Mouse (Mus musculus): Measurements from ENCODE around the gene Ube2o. TPM values are rescaled to one million over a fixed set of nuclear protein-coding genes. Genes with fewer than 3 reads are reported as not detected.

Gene Ube2o
- polyA plus RNA-seq, 1 experiment from 2014 or later = 17.2 TPM

GRCm38 (mm10) chr11:116619156-116619555, 37.9 kb upstream of the Ube2o start:
- peaks cover 8% of the 10 kb centered on the region; the same call in 1 of the 2 replicates for H3K27me3 ChIP-seq (ENCODE audit: control insufficient read depth, insufficient read depth, low read length)

GRCm38 (mm10) chr11:116618666-116619065, 37.4 kb upstream of the Ube2o start:
- Histone ChIP-seq H3K4me1 (ENCODE audit: control insufficient read depth, insufficient read depth, low read length) (peaks cover under 1% of the 10 kb centered on the region; the same call in 1 of the 2 replicates), H3K4me2 (ENCODE audit: low read depth, low read length) (no peak overlapping the region), H3K9ac (replicated peaks; ENCODE audit: low read length) (no peak overlapping the region), H3K27me3 (ENCODE audit: control insufficient read depth, insufficient read depth, low read length) (peaks cover 5% of the 10 kb centered on the region; the same call in 1 of the 2 replicates), H3K4me3 (ENCODE audit: low read depth, low read length) (no peak overlapping the region), H3K9me3 (replicated peaks; ENCODE audit: control insufficient read depth, low read length) (no peaks in the 10 kb centered on the region), H3K27ac (replicated peaks; ENCODE audit: low read depth, low read length) (no peak overlapping the region), H3K36me3 (replicated peaks; ENCODE audit: control insufficient read depth, insufficient read depth, low read depth, low read length) (no peaks in the 10 kb centered on the region)
- ATAC-seq (replicated peaks; ENCODE audit: insufficient number of reproducible peaks, low FRiP score, low TSS enrichment, low read depth) = no peak
- WGBS = 88% methylated on average over 7 of the region's 7 CpGs
- no peak for DNase-seq (ENCODE audit: low spot score)

More at GRCm38 (mm10) chr11:116619156-116619555, 37.9 kb upstream of the Ube2o start:
- no peak overlapping the region for H3K4me2 ChIP-seq (ENCODE audit: low read depth, low read length)
- no peaks in the 10 kb centered on the region for H3K36me3 ChIP-seq (replicated peaks; ENCODE audit: control insufficient read depth, insufficient read depth, low read depth, low read length)
- no peak overlapping the region for H3K27ac ChIP-seq (replicated peaks; ENCODE audit: low read depth, low read length)
- no peak for DNase-seq (ENCODE audit: low spot score)
- no peak for ATAC-seq (replicated peaks; ENCODE audit: insufficient number of reproducible peaks, low FRiP score, low TSS enrichment, low read depth)
- 88% methylated on average over 7 of the region's 7 CpGs for WGBS
- H3K9me3 ChIP-seq (replicated peaks; ENCODE audit: control insufficient read depth, low read length) = no peaks in the 10 kb centered on the region
- H3K4me3 ChIP-seq (ENCODE audit: low read depth, low read length) = no peak overlapping the region
- no peak overlapping the region for H3K9ac ChIP-seq (replicated peaks; ENCODE audit: low read length)
- H3K4me1 ChIP-seq (ENCODE audit: control insufficient read depth, insufficient read depth, low read length) = peaks cover 3% of the 10 kb centered on the region; the same call in 1 of the 2 replicates

DNA sequence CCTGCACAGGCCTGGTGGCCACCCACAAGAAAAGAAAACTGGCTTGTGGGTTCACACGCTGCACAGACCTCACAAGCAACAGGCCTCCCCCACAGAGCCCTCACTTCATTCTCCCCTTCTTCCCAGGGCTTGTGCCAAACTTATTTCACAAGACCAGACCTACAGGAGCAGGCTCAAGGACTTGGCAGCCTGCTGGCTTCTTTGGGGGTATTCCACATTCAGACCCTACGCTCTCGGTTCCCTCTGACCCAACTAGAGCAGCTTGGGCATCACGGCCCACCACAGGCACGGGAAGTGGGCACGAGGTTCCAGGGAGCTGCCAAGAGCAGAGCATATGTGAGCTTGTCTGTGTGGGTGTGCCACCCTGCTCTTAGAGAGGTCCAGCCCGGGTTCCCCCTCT, 36.4 kb upstream of the Ube2o start:
- H3K4me2 ChIP-seq (ENCODE audit: low read depth, low read length) = no peak overlapping the region
- ATAC-seq (replicated peaks; ENCODE audit: insufficient number of reproducible peaks, low FRiP score, low TSS enrichment, low read depth) = no peak
- no peak overlapping the region for H3K9ac ChIP-seq (replicated peaks; ENCODE audit: low read length)
- no peak overlapping the region for H3K27ac ChIP-seq (replicated peaks; ENCODE audit: low read depth, low read length)
- no peaks in the 10 kb centered on the region for H3K4me1 ChIP-seq (ENCODE audit: control insufficient read depth, insufficient read depth, low read length)
- no peaks in the 10 kb centered on the region for H3K27me3 ChIP-seq (ENCODE audit: control insufficient read depth, insufficient read depth, low read length)
- H3K36me3 ChIP-seq (replicated peaks; ENCODE audit: control insufficient read depth, insufficient read depth, low read depth, low read length) = no peaks in the 10 kb centered on the region
- no peaks in the 10 kb centered on the region for H3K9me3 ChIP-seq (replicated peaks; ENCODE audit: control insufficient read depth, low read length)
- no peak for DNase-seq (ENCODE audit: low spot score)
- no peak overlapping the region for H3K4me3 ChIP-seq (ENCODE audit: low read depth, low read length)
- WGBS = 94% methylated on average over 7 of the region's 7 CpGs

DNA sequence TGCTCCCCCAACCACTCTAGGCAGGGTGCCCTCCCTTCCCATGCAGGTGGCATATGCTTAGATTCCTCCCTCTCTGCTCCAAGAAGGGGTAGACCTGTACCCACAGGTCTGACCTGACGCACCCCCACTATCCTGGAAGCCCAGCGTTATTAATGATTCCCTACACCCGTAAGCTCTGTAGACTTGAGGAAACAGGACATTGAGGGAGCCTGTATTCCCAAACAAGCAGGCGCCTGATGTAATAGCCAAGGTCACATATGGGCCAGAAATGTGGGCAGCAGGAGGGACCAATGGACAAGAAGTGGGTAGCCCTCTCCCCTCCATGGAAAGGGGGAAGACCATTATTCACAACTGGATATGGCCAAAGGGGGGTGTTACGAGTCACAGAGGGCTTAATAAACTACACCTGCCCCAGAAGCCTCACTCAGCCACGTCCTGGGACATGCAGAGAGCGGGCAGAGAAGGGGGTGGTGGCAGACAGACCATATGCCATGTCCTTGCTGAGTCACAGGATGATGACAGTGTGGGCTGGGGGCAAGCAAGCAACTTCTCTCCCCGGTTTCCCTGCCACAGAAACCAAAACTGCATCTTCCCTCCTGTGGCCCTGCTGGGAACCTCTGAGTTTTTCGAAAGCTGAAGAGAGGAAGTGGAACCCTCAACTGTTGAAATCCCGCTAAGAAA, 35.3 kb upstream of the Ube2o start:
- Histone ChIP-seq H3K27ac (replicated peaks; ENCODE audit: low read depth, low read length) (no peak overlapping the region), H3K4me3 (ENCODE audit: low read depth, low read length) (no peak overlapping the region)

DNA sequence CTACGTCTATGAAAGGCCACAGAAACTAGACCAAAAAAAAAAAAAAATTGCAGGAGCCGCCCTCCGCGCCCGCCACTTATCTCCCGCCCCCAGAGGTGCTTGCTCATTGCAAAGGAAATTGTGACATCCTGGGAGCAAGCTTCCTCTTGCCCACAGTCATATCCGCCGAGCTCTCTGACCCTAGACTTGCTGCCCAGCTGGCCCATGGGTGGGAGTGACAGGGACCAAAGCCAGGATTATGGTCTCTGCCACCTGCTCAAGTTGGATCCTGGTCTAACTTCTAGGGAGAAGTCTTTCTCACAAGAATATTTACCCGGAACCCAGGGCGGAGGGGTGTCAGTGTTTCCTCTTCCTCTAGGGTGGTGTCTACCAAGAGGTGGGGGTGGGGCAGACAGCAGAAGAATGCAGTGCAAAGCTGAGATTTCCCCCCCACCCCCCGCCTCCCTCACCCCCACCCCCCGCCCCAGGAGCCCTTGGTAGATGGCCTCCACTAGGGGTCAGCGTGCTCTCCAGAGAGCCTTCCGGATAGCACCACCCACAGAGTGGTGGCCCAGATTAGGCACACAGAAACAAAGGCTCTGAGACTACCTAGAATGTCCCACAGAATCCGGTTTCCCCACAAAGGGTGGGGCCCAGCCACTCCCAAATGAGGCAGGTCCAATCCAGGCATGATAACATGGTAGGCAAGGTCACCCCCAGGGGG, 34.6 kb upstream of the Ube2o start:
- no peaks in the 10 kb centered on the region for H3K4me1 ChIP-seq (ENCODE audit: control insufficient read depth, insufficient read depth, low read length)
- no peak overlapping the region for H3K4me3 ChIP-seq (ENCODE audit: low read depth, low read length)
- ATAC-seq (replicated peaks; ENCODE audit: insufficient number of reproducible peaks, low FRiP score, low TSS enrichment, low read depth) (no peak), DNase-seq (ENCODE audit: low spot score) (peak; percentile 23)
- H3K27ac ChIP-seq (replicated peaks; ENCODE audit: low read depth, low read length) = no peak overlapping the region
- H3K9me3 ChIP-seq (replicated peaks; ENCODE audit: control insufficient read depth, low read length) = no peaks in the 10 kb centered on the region
- no peaks in the 10 kb centered on the region for H3K36me3 ChIP-seq (replicated peaks; ENCODE audit: control insufficient read depth, insufficient read depth, low read depth, low read length)
- no peak overlapping the region for H3K9ac ChIP-seq (replicated peaks; ENCODE audit: low read length)
- no peak overlapping the region for H3K4me2 ChIP-seq (ENCODE audit: low read depth, low read length)
- 59% methylated on average over 13 of the region's 15 CpGs for WGBS
- H3K27me3 ChIP-seq (ENCODE audit: control insufficient read depth, insufficient read depth, low read length) = no peaks in the 10 kb centered on the region

More for the DNA sequence above, 35.3 kb upstream of the Ube2o start:
- no peak for ATAC-seq (replicated peaks; ENCODE audit: insufficient number of reproducible peaks, low FRiP score, low TSS enrichment, low read depth)
- Histone ChIP-seq H3K9me3 (replicated peaks; ENCODE audit: control insufficient read depth, low read length) (no peaks in the 10 kb centered on the region), H3K4me1 (ENCODE audit: control insufficient read depth, insufficient read depth, low read length) (no peaks in the 10 kb centered on the region), H3K36me3 (replicated peaks; ENCODE audit: control insufficient read depth, insufficient read depth, low read depth, low read length) (no peaks in the 10 kb centered on the region), H3K4me2 (ENCODE audit: low read depth, low read length) (no peak overlapping the region), H3K9ac (replicated peaks; ENCODE audit: low read length) (no peak overlapping the region), H3K27me3 (ENCODE audit: control insufficient read depth, insufficient read depth, low read length) (no peaks in the 10 kb centered on the region)
- no peak for DNase-seq (ENCODE audit: low spot score)
- 76% methylated on average over 10 of the region's 10 CpGs for WGBS

DNA sequence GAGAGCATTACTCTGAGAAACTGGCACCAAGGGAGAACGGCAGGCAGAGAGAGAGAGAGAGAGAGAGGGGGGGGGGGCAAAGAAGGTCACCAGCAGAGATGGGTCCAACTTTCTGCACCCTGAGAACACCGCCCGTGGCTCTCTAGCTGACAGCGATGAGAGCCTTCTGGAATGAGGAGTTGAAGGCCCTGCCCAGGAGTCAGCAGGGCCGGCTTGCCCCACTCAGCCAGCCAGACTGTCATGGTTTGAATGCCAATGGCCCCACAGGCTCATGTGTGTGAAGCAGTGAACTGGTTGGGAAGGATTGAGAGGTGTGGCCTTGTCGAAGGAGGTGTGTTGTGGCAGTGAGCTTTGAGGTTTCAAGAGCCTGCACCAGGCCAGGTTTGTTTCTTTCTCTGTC, 32.0 kb upstream of the Ube2o start:
- no peak overlapping the region for H3K9ac ChIP-seq (replicated peaks; ENCODE audit: low read length)
- H3K4me2 ChIP-seq (ENCODE audit: low read depth, low read length) = no peak overlapping the region
- ATAC-seq (replicated peaks; ENCODE audit: insufficient number of reproducible peaks, low FRiP score, low TSS enrichment, low read depth) (no peak), DNase-seq (ENCODE audit: low spot score) (no peak)
- H3K4me1 ChIP-seq (ENCODE audit: control insufficient read depth, insufficient read depth, low read length) = no peaks in the 10 kb centered on the region
- 92% methylated on average over 6 of the region's 6 CpGs for WGBS
- H3K27me3 ChIP-seq (ENCODE audit: control insufficient read depth, insufficient read depth, low read length) = no peaks in the 10 kb centered on the region
- H3K9me3 ChIP-seq (replicated peaks; ENCODE audit: control insufficient read depth, low read length) = no peaks in the 10 kb centered on the region
- H3K36me3 ChIP-seq (replicated peaks; ENCODE audit: control insufficient read depth, insufficient read depth, low read depth, low read length) = no peaks in the 10 kb centered on the region
- H3K27ac ChIP-seq (replicated peaks; ENCODE audit: low read depth, low read length) = no peak overlapping the region
- H3K4me3 ChIP-seq (ENCODE audit: low read depth, low read length) = no peak overlapping the region

DNA sequence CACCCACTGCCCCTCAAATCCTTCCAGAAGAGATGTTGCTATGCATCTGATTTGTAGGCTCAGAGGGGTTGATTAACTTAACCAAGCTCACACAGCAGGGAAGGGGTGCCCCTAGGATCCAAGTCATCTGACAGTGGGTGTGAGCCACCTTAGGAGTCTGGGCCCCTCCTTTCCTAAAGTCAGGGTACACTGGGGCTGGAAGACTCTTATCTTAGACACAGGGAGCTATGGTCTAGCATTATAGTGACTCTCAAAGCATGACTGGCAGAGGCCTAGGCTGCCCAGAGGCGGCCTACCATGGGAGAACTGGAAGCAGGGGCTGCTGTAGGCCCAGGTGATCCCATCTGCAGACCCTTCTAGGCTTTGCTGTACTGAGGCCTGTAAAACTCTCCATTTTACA, 31.3 kb upstream of the Ube2o start:
- Histone ChIP-seq H3K27me3 (ENCODE audit: control insufficient read depth, insufficient read depth, low read length) (no peaks in the 10 kb centered on the region), H3K4me2 (ENCODE audit: low read depth, low read length) (no peak overlapping the region), H3K4me3 (ENCODE audit: low read depth, low read length) (no peak overlapping the region), H3K4me1 (ENCODE audit: control insufficient read depth, insufficient read depth, low read length) (no peaks in the 10 kb centered on the region), H3K9ac (replicated peaks; ENCODE audit: low read length) (no peak overlapping the region), H3K9me3 (replicated peaks; ENCODE audit: control insufficient read depth, low read length) (no peaks in the 10 kb centered on the region), H3K27ac (replicated peaks; ENCODE audit: low read depth, low read length) (no peak overlapping the region), H3K36me3 (replicated peaks; ENCODE audit: control insufficient read depth, insufficient read depth, low read depth, low read length) (no peaks in the 10 kb centered on the region)
- ATAC-seq (replicated peaks; ENCODE audit: insufficient number of reproducible peaks, low FRiP score, low TSS enrichment, low read depth) (no peak), DNase-seq (ENCODE audit: low spot score) (no peak)
- 72% methylated on average over 1 of the region's 1 CpGs for WGBS

- 91% methylated on average over 9 of the region's 9 CpGs for WGBS
- DNase-seq (ENCODE audit: low spot score) (no peak), ATAC-seq (replicated peaks; ENCODE audit: insufficient number of reproducible peaks, low FRiP score, low TSS enrichment, low read depth) (no peak)
- no peaks in the 10 kb centered on the region for H3K27me3 ChIP-seq (ENCODE audit: control insufficient read depth, insufficient read depth, low read length)
- H3K4me2 ChIP-seq (ENCODE audit: low read depth, low read length) = no peak overlapping the region
- no peak overlapping the region for H3K27ac ChIP-seq (replicated peaks; ENCODE audit: low read depth, low read length)
- H3K9ac ChIP-seq (replicated peaks; ENCODE audit: low read length) = no peak overlapping the region
- H3K4me3 ChIP-seq (ENCODE audit: low read depth, low read length) = no peak overlapping the region
- H3K9me3 ChIP-seq (replicated peaks; ENCODE audit: control insufficient read depth, low read length) = no peaks in the 10 kb centered on the region
- H3K36me3 ChIP-seq (replicated peaks; ENCODE audit: control insufficient read depth, insufficient read depth, low read depth, low read length) = no peaks in the 10 kb centered on the region
- no peaks in the 10 kb centered on the region for H3K4me1 ChIP-seq (ENCODE audit: control insufficient read depth, insufficient read depth, low read length)
These were observed 30.6 kb upstream of the Ube2o start for GRCm38 (mm10) chr11:116611883-116612282.

Measured in embryonic facial prominence, embryonic 11.5 days (tissue).